Mouse (Mus musculus) heart, embryonic 12.5 days (tissue): ENCODE results near the gene Rab7b. TPM values are rescaled to one million over a fixed set of nuclear protein-coding genes. Genes with fewer than 3 reads are reported as not detected.

Experiments used
- ATAC-seq: fragments of 200-750 bp; cut with Nextera tagmentation; 2 replicates; pipeline ENCODE4 v1.8.0; 2017; ENCODE audit warnings: moderate TSS enrichment, moderate library complexity; ENCODE audit not compliant: insufficient number of reproducible peaks, low FRiP score
- H3K27ac ChIP-seq: fragments of 300-500 bp; sonication (generic); 2 replicates; pipeline ENCODE4 v1.5.1; 2016; ENCODE audit warnings: mild to moderate bottlenecking, moderate library complexity; ENCODE audit not compliant: poor library complexity, severe bottlenecking
- H3K27me3 ChIP-seq: fragments of 300-500 bp; sonication (generic); replicated peaks from 2 replicates; pipeline ENCODE4 v1.6.1; 2016; ENCODE audit warnings: mild to moderate bottlenecking, moderate library complexity
- H3K36me3 ChIP-seq: fragments of 300-500 bp; sonication (generic); 2 replicates; pipeline ENCODE4 v1.6.1; 2016; ENCODE audit warnings: mild to moderate bottlenecking, moderate library complexity
- H3K4me1 ChIP-seq: fragments of 300-500 bp; sonication (generic); replicated peaks from 2 replicates; pipeline ENCODE4 v1.6.1; 2016; ENCODE audit warnings: mild to moderate bottlenecking
- H3K4me2 ChIP-seq: fragments of 300-500 bp; sonication (generic); 2 replicates; pipeline ENCODE4 v1.6.1; 2016; ENCODE audit warnings: mild to moderate bottlenecking, moderate library complexity
- H3K4me3 ChIP-seq: fragments of 300-500 bp; sonication (generic); 2 replicates; pipeline ENCODE4 v1.5.1; 2016; ENCODE audit warnings: mild to moderate bottlenecking
- H3K9ac ChIP-seq: fragments of 300-500 bp; sonication (generic); 2 replicates; pipeline ENCODE4 v1.6.1; 2016; ENCODE audit warnings: mild to moderate bottlenecking, moderate library complexity
- H3K9me3 ChIP-seq: fragments of 300-500 bp; sonication (generic); replicated peaks from 2 replicates; pipeline ENCODE4 v1.6.1; 2016; ENCODE audit warnings: mild to moderate bottlenecking, moderate library complexity
- WGBS: fragments of 180-500 bp; shearing (Covaris S2); methylation state at CpG from one replicate; pipeline ENCODE4 v1.1.7; 2016; 5-methylcytosine and 5-hydroxymethylcytosine counted together
- polyA plus RNA-seq: library from polyadenylated mRNA; unstranded; fragments of >200 nt; fragmentation: Nextera tagmentation; extraction: Ambion mirVana; gene quantifications from 2 replicates; pipeline ENCODE4 v1.2.1, GENCODE M21; 2016

Gene Rab7b
- polyA plus RNA-seq, 1 experiment from 2014 or later = 1.5 TPM

- Histone ChIP-seq H3K9ac (no peak overlapping the region), H3K27ac (no peak overlapping the region), H3K4me3 (no peak overlapping the region), H3K4me2 (no peak overlapping the region), H3K4me1 (no peaks in the 10 kb centered on the region; the same call in 1 of the 2 replicates), H3K27me3 (0 out of 2 replicates have a peak, but pooled peaks cover 3% of the 10 kb centered on the region), H3K36me3 (no peaks in the 10 kb centered on the region), H3K9me3 (no peaks in the 10 kb centered on the region)
- no peak for ATAC-seq
- 73% methylated on average over 9 of the region's 9 CpGs for WGBS
Measured at GRCm38 (mm10) chr1:131663286-131663995, 25.1 kb upstream of the Rab7b start.

GRCm38 (mm10) chr1:131664136-131664535 lies 24.4 kb upstream of the Rab7b start:
- 86% methylated on average over 5 of the region's 5 CpGs for WGBS
- no peaks in the 10 kb centered on the region; the same call in 1 of the 2 replicates for H3K4me1 ChIP-seq

GRCm38 (mm10) chr1:131665886-131666285 lies 22.6 kb upstream of the Rab7b start:
- 0 out of 2 replicates have a peak, but pooled peaks cover 5% of the 10 kb centered on the region for H3K27me3 ChIP-seq

More at GRCm38 (mm10) chr1:131664136-131664535, 24.4 kb upstream of the Rab7b start:
- Histone ChIP-seq H3K4me3 (no peak overlapping the region), H3K9me3 (no peaks in the 10 kb centered on the region), H3K4me2 (no peak overlapping the region), H3K9ac (no peak overlapping the region), H3K27ac (no peak overlapping the region), H3K36me3 (no peaks in the 10 kb centered on the region), H3K27me3 (0 out of 2 replicates have a peak, but pooled peaks cover 5% of the 10 kb centered on the region)
- ATAC-seq = no peak

GRCm38 (mm10) chr1:131671113-131671512 lies 17.4 kb upstream of the Rab7b start:
- 85% methylated on average over 8 of the region's 8 CpGs for WGBS
- ATAC-seq = no peak
- 0 out of 2 replicates have a peak, but pooled peaks cover 3% of the 10 kb centered on the region for H3K27me3 ChIP-seq
- H3K4me3 ChIP-seq = no peak overlapping the region
- H3K4me2 ChIP-seq = no peak overlapping the region
- H3K27ac ChIP-seq = no peak overlapping the region
- no peak overlapping the region for H3K9ac ChIP-seq
- no peaks in the 10 kb centered on the region for H3K36me3 ChIP-seq
- H3K4me1 ChIP-seq = no peaks in the 10 kb centered on the region
- no peaks in the 10 kb centered on the region for H3K9me3 ChIP-seq

More at GRCm38 (mm10) chr1:131665886-131666285, 22.6 kb upstream of the Rab7b start:
- H3K27ac ChIP-seq = no peak overlapping the region
- ATAC-seq = no peak
- H3K4me2 ChIP-seq = no peak overlapping the region
- H3K4me1 ChIP-seq = no peaks in the 10 kb centered on the region; the same call in 1 of the 2 replicates
- H3K9ac ChIP-seq = no peak overlapping the region
- H3K4me3 ChIP-seq = no peak overlapping the region
- H3K36me3 ChIP-seq = no peaks in the 10 kb centered on the region
- no peaks in the 10 kb centered on the region for H3K9me3 ChIP-seq
- WGBS = 75% methylated on average over 1 of the region's 1 CpGs

GRCm38 (mm10) chr1:131672361-131672760 lies 16.1 kb upstream of the Rab7b start:
- Histone ChIP-seq H3K9ac (no peak overlapping the region), H3K27ac (no peak overlapping the region), H3K36me3 (no peaks in the 10 kb centered on the region), H3K4me3 (no peak overlapping the region), H3K9me3 (no peaks in the 10 kb centered on the region), H3K27me3 (0 out of 2 replicates have a peak, but pooled peaks cover 3% of the 10 kb centered on the region), H3K4me2 (no peak overlapping the region), H3K4me1 (no peaks in the 10 kb centered on the region)
- no peak for ATAC-seq
- 84% methylated on average over 7 of the region's 7 CpGs for WGBS

- Histone ChIP-seq H3K9me3 (no peaks in the 10 kb centered on the region), H3K36me3 (no peaks in the 10 kb centered on the region), H3K4me2 (no peak overlapping the region), H3K4me1 (no peaks in the 10 kb centered on the region), H3K9ac (no peak overlapping the region), H3K27me3 (no peaks in the 10 kb centered on the region), H3K27ac (no peak overlapping the region), H3K4me3 (no peak overlapping the region)
- WGBS = 68% methylated on average over 5 of the region's 5 CpGs
- ATAC-seq = no peak
Measured at GRCm38 (mm10) chr1:131679644-131680043, 8.9 kb upstream of the Rab7b start.

GRCm38 (mm10) chr1:131687739-131688138 lies 756 bp upstream of the Rab7b start:
- no peak overlapping the region for H3K4me2 ChIP-seq
- no peak overlapping the region for H3K27ac ChIP-seq
- no peaks in the 10 kb centered on the region for H3K27me3 ChIP-seq
- H3K9ac ChIP-seq = no peak overlapping the region
- no peaks in the 10 kb centered on the region for H3K36me3 ChIP-seq
- peaks cover 13% of the 10 kb centered on the region for H3K4me1 ChIP-seq
- H3K9me3 ChIP-seq = no peaks in the 10 kb centered on the region
- H3K4me3 ChIP-seq = no peak overlapping the region
- no peak for ATAC-seq
- WGBS = 83% methylated on average over 2 of the region's 2 CpGs

GRCm38 (mm10) chr1:131689016-131689415 lies 521 bp downstream of the Rab7b start:
- Histone ChIP-seq H3K9me3 (no peaks in the 10 kb centered on the region), H3K36me3 (no peaks in the 10 kb centered on the region), H3K27me3 (no peaks in the 10 kb centered on the region), H3K4me2 (no peak overlapping the region), H3K4me1 (peaks cover 13% of the 10 kb centered on the region), H3K27ac (no peak overlapping the region), H3K9ac (no peak overlapping the region), H3K4me3 (no peak overlapping the region)
- WGBS = 74% methylated on average over 3 of the region's 3 CpGs
- no peak for ATAC-seq

GRCm38 (mm10) chr1:131689899-131690298 lies 1.4 kb downstream of the Rab7b start:
- H3K27me3 ChIP-seq = no peaks in the 10 kb centered on the region
- H3K9me3 ChIP-seq = no peaks in the 10 kb centered on the region
- WGBS = 76% methylated on average over 5 of the region's 5 CpGs
- no peak overlapping the region for H3K4me3 ChIP-seq
- H3K4me2 ChIP-seq = no peak overlapping the region
- H3K4me1 ChIP-seq = peaks cover 13% of the 10 kb centered on the region
- ATAC-seq = no peak
- H3K36me3 ChIP-seq = no peaks in the 10 kb centered on the region
- H3K27ac ChIP-seq = no peak overlapping the region
- H3K9ac ChIP-seq = no peak overlapping the region

GRCm38 (mm10) chr1:131690435-131690834 lies 1.9 kb downstream of the Rab7b start:
- H3K4me3 ChIP-seq = no peak overlapping the region
- ATAC-seq = peak; percentile 66
- H3K9me3 ChIP-seq = no peaks in the 10 kb centered on the region
- 35% methylated on average over 3 of the region's 3 CpGs for WGBS
- peaks cover 13% of the 10 kb centered on the region for H3K4me1 ChIP-seq
- no peaks in the 10 kb centered on the region for H3K27me3 ChIP-seq
- H3K4me2 ChIP-seq = no peak overlapping the region
- H3K9ac ChIP-seq = no peak overlapping the region
- H3K27ac ChIP-seq = no peak overlapping the region
- no peaks in the 10 kb centered on the region for H3K36me3 ChIP-seq

- peaks cover 15% of the 10 kb centered on the region for H3K4me1 ChIP-seq
- H3K36me3 ChIP-seq = no peaks in the 10 kb centered on the region
- no peak overlapping the region for H3K4me2 ChIP-seq
- no peak for ATAC-seq
- H3K9me3 ChIP-seq = no peaks in the 10 kb centered on the region
- no peak overlapping the region for H3K4me3 ChIP-seq
- no peak overlapping the region for H3K9ac ChIP-seq
- H3K27ac ChIP-seq = no peak overlapping the region
- H3K27me3 ChIP-seq = no peaks in the 10 kb centered on the region
Measured at GRCm38 (mm10) chr1:131691356-131691755, 2.9 kb downstream of the Rab7b start.

- H3K4me2 ChIP-seq = no peak overlapping the region
- H3K36me3 ChIP-seq = no peaks in the 10 kb centered on the region
- H3K27ac ChIP-seq = no peak overlapping the region
- WGBS = 75% methylated on average over 2 of the region's 2 CpGs
- no peaks in the 10 kb centered on the region for H3K27me3 ChIP-seq
- H3K4me1 ChIP-seq = peaks cover 14% of the 10 kb centered on the region
- H3K9me3 ChIP-seq = no peaks in the 10 kb centered on the region
- ATAC-seq = no peak
- no peak overlapping the region for H3K4me3 ChIP-seq
- H3K9ac ChIP-seq = no peak overlapping the region
Measured at GRCm38 (mm10) chr1:131695308-131695707, 6.8 kb downstream of the Rab7b start.
